ENCODE assay signal across 9 mouse cellular contexts in the genomic region with DNA sequence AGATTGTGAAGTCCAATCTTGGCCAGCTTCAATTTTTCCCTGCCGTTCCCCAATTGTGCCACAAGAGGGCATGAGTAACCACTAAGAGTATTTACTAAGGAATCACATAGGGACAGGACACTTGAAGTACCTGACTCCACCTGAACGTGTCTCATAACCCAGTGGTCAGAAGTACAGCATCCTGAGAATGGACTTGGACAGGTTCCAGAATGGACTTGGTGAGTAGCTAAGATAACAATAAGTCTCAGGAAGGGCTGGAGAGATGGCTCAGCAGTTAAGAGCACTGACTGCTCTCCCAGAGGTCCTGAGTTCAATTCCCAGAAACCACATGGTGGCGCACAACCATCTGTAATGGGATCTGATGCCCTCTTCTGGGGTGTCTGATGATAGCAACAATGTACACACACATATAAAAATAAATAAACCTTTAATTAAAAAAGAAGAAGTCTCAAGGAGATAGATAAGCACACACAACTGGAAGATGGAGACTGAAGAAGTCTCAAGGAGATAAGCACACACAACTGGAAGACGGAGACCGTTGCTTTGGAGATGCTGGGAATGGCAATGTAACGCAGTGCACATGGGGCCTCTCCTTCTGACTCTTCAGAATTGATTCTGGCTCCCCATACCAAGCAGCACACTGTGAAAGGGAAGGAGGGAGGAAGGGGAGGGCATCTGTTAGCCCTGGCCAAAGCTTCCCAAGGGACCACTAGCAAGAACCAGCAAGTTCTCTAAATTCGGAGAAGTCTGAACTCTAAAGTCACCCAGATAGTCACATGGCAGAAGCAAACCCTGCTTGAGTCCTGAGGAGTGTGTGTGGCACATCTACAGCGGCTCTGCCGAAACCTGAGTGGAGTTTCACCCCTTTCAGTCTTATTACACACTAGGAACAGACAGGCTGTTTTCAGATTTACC. TPM values are rescaled to one million over a fixed set of nuclear protein-coding genes. Genes with fewer than 3 reads are reported as not detected.
DNase-seq lines count a peak whose midpoint lies in the region; ATAC-seq and TF ChIP-seq lines count a peak whose summit lies in the region.
"Had no signal": no experiment of that assay in that cellular context is flagged by ENCODE, and none has a peak within 500 bp of the region (broad histone marks: within the 10 kb centered on the region; RNA-seq: fewer than 3 reads in every experiment).

No protein-coding gene starts in this region.

- TF ChIP-seq POLR2A in liver, adult 2 months (IDR thresholded peaks at IDR 0.05; ENCODE audit: extremely low read depth, insufficient read depth, low read length): no peak

- H3K27ac ChIP-seq in midbrain, embryonic 10.5 days (replicated peaks): no peak overlapping the region
- no peak overlapping the region for H3K27ac ChIP-seq in midbrain, embryonic 13.5 days
- H3K27ac ChIP-seq in liver, adult 2 months (replicated peaks; ENCODE audit: insufficient read depth, low read depth, low read length): no peak overlapping the region
- H3K27ac ChIP-seq: heart, embryonic 13.5 days had no signal

- no peak overlapping the region for H3K4me3 ChIP-seq in midbrain, embryonic 10.5 days
- H3K4me3 ChIP-seq in midbrain, embryonic 13.5 days (replicated peaks): no peak overlapping the region
- no peak overlapping the region for H3K4me3 ChIP-seq in liver, adult 2 months (ENCODE audit: insufficient read depth, low read depth, low read length)
- H3K4me3 ChIP-seq: heart, embryonic 13.5 days had no signal

- H3K4me2 ChIP-seq in midbrain, embryonic 13.5 days (replicated peaks): no peak overlapping the region
- H3K4me2 ChIP-seq: heart, embryonic 13.5 days had no signal

- no peak overlapping the region for H3K9ac ChIP-seq in midbrain, embryonic 13.5 days (replicated peaks)
- no peak overlapping the region for H3K9ac ChIP-seq in liver, adult 2 months (ENCODE audit: low read depth, low read length)
- H3K9ac ChIP-seq: heart, embryonic 13.5 days had no signal

- peak; percentile 31; the same call in 1 of the 2 replicates for TF ChIP-seq CTCF in liver, adult 2 months (IDR thresholded peaks at IDR 0.05; ENCODE audit: low read depth, low read length)

- peaks cover 23% of the 10 kb centered on the region for H3K4me1 ChIP-seq in midbrain, embryonic 10.5 days
- H3K4me1 ChIP-seq in midbrain, embryonic 13.5 days (replicated peaks): peaks cover 15% of the 10 kb centered on the region
- H3K4me1 ChIP-seq in liver, adult 2 months (ENCODE audit: control insufficient read depth, insufficient read depth, low read length): peaks cover under 1% of the 10 kb centered on the region; the same call in 1 of the 2 replicates

- peaks cover 10% of the 10 kb centered on the region; the same call in 1 of the 2 replicates for H3K79me2 ChIP-seq in liver, adult 2 months (ENCODE audit: control insufficient read depth, insufficient read depth, low read length)

- H3K36me3 ChIP-seq in midbrain, embryonic 10.5 days: no peaks in the 10 kb centered on the region
- H3K36me3 ChIP-seq in midbrain, embryonic 13.5 days: no peaks in the 10 kb centered on the region
- H3K36me3 ChIP-seq in liver, adult 2 months (ENCODE audit: control insufficient read depth, insufficient read depth, low read length): no peaks in the 10 kb centered on the region
- H3K36me3 ChIP-seq: heart, embryonic 13.5 days had no signal

- no peaks in the 10 kb centered on the region for H3K9me3 ChIP-seq in midbrain, embryonic 10.5 days (replicated peaks)
- H3K9me3 ChIP-seq in midbrain, embryonic 13.5 days: no peaks in the 10 kb centered on the region
- H3K9me3 ChIP-seq: heart, embryonic 13.5 days had no signal

- no peaks in the 10 kb centered on the region for H3K27me3 ChIP-seq in midbrain, embryonic 10.5 days (ENCODE audit: low read depth, poor library complexity, severe bottlenecking)
- H3K27me3 ChIP-seq in midbrain, embryonic 13.5 days: no peaks in the 10 kb centered on the region
- no peaks in the 10 kb centered on the region for H3K27me3 ChIP-seq in liver, adult 2 months (ENCODE audit: control insufficient read depth, insufficient read depth, low read length)
- H3K27me3 ChIP-seq: heart, embryonic 13.5 days had no signal

- ATAC-seq in midbrain, embryonic 13.5 days: no peak

- peak; percentile 61 for DNase-seq in midbrain, embryonic 10.5 days (ENCODE audit: low spot score)
- DNase-seq in adrenal gland, adult (ENCODE audit: inconsistent age in 2 of 2, low spot score in 1 of 2): peak; percentile 69 to 93
- peak; percentile 71 for DNase-seq in embryo, embryonic 10 days (ENCODE audit: low spot score)
- peak; percentile 79 for DNase-seq in heart, postnatal 4 days
- DNase-seq in liver, adult 2 months (ENCODE audit: extremely low read depth, low read depth, low spot score): peak; percentile 79
- peak; percentile 75 for DNase-seq in ovary, postnatal 14 days (ENCODE audit: low spot score)
- DNase-seq in thymus, postnatal 14 days: peak; percentile 57

- WGBS in midbrain, embryonic 10.5 days: 67% methylated on average over 9 of the region's 9 CpGs
- 70% methylated on average over 9 of the region's 9 CpGs for WGBS in midbrain, embryonic 13.5 days
- 63% methylated on average over 9 of the region's 9 CpGs for WGBS in liver, adult 2 months

RNA-seq across cellular contexts. Expression of a gene that starts 3.4 kb away (rescaled TPM):
- 116 and 120 TPM in 2 replicates for polyA plus RNA-seq in midbrain, embryonic 10.5 days (2016; fragmentation: Nextera tagmentation; extraction: Ambion mirVana)
- 91.3 and 93.8 TPM in 2 replicates for polyA plus RNA-seq in midbrain, embryonic 13.5 days (2015; fragmentation: Nextera tagmentation; extraction: Ambion mirVana)
- total RNA-seq in heart, postnatal 4 days (2021): 10 to 100 TPM; 67.2 to 69.6 TPM
- total RNA-seq in liver, adult 2 months (2014; rRNA removed): 283 and 284 TPM in 2 replicates
- 266 and 271 TPM in 2 replicates for polyA plus RNA-seq in liver, adult 2 months (2012; rRNA removed)

RNA-seq across cellular contexts. Expression of a gene that starts 4.2 kb away (rescaled TPM):
- 1.5 and 1.9 TPM in 2 replicates for polyA plus RNA-seq in midbrain, embryonic 10.5 days (2016; fragmentation: Nextera tagmentation; extraction: Ambion mirVana)
- polyA plus RNA-seq in midbrain, embryonic 13.5 days (2015; fragmentation: Nextera tagmentation; extraction: Ambion mirVana): 0.58 and 0.63 TPM in 2 replicates
- under 1 TPM; 0.14 to 0.24 TPM for total RNA-seq in heart, postnatal 4 days (2021)
- 0.54 and 0.55 TPM in 2 replicates for total RNA-seq in liver, adult 2 months (2014; rRNA removed)
- polyA plus RNA-seq in liver, adult 2 months (2012; rRNA removed): 0.47 and 0.91 TPM in 2 replicates

RNA-seq across cellular contexts. Expression of a gene that starts 29.3 kb away (rescaled TPM):
- 25.2 and 27.9 TPM in 2 replicates for polyA plus RNA-seq in midbrain, embryonic 10.5 days (2016; fragmentation: Nextera tagmentation; extraction: Ambion mirVana)
- polyA plus RNA-seq in midbrain, embryonic 13.5 days (2015; fragmentation: Nextera tagmentation; extraction: Ambion mirVana): 46.4 and 50.1 TPM in 2 replicates
- 10 to 100 TPM; 33.2 to 36.3 TPM for total RNA-seq in heart, postnatal 4 days (2021)
- total RNA-seq in liver, adult 2 months (2014; rRNA removed): 7.6 and 7.8 TPM in 2 replicates
- 11.3 and 12.8 TPM in 2 replicates for polyA plus RNA-seq in liver, adult 2 months (2012; rRNA removed)

RNA-seq across cellular contexts. Expression of a gene that starts 30.1 kb away (rescaled TPM):
- 29.2 and 37.6 TPM in 2 replicates for polyA plus RNA-seq in midbrain, embryonic 10.5 days (2016; fragmentation: Nextera tagmentation; extraction: Ambion mirVana)
- polyA plus RNA-seq in midbrain, embryonic 13.5 days (2015; fragmentation: Nextera tagmentation; extraction: Ambion mirVana): 47.5 and 50.5 TPM in 2 replicates
- total RNA-seq in heart, postnatal 4 days (2021): 10 to 100 TPM; 23.1 to 28.0 TPM
- total RNA-seq in liver, adult 2 months (2014; rRNA removed): 56.6 and 63.6 TPM in 2 replicates
- polyA plus RNA-seq in liver, adult 2 months (2012; rRNA removed): 122 and 137 TPM in 2 replicates

RNA-seq across cellular contexts. Expression of a gene that starts 45.8 kb away (rescaled TPM):
- 52.3 and 61.9 TPM in 2 replicates for polyA plus RNA-seq in midbrain, embryonic 10.5 days (2016; fragmentation: Nextera tagmentation; extraction: Ambion mirVana)
- 45.7 and 49.9 TPM in 2 replicates for polyA plus RNA-seq in midbrain, embryonic 13.5 days (2015; fragmentation: Nextera tagmentation; extraction: Ambion mirVana)
- 10 to 100 TPM; 18.3 to 19.2 TPM for total RNA-seq in heart, postnatal 4 days (2021)
- 13.3 and 15.7 TPM in 2 replicates for total RNA-seq in liver, adult 2 months (2014; rRNA removed)
- 6.3 and 8.6 TPM in 2 replicates for polyA plus RNA-seq in liver, adult 2 months (2012; rRNA removed)
